Comparison of ENCODE assay signal across 28 mouse cellular contexts in the genomic region with DNA sequence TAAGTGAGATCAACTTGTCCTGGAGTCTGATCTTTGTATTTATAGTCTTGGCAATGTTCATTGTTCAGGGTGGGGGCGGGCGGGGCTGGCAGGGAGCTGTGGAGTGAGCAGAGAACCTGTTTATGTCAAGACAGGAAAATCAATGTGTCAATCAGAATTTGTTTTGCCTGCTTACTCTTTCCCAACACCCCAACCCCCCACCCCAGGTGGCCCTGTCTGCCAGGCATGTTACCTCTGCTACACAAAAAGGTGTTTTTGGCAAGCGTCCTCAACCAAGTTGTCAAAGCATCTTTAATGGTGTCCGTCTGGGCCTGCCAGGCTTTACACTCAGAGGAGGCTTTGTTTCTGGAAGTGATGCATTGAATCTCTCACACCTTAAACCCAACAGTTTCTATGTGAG. TPM values are rescaled to one million over a fixed set of nuclear protein-coding genes. Genes with fewer than 3 reads are reported as not detected.
DNase-seq lines count a peak whose midpoint lies in the region; ATAC-seq and TF ChIP-seq lines count a peak whose summit lies in the region.
"Had no signal": no experiment of that assay in that cellular context is flagged by ENCODE, and none has a peak within 500 bp of the region (broad histone marks: within the 10 kb centered on the region; RNA-seq: fewer than 3 reads in every experiment).

No protein-coding gene starts in this region.

- TF ChIP-seq CTCF in liver, adult 2 months (IDR thresholded peaks at IDR 0.05; ENCODE audit: low read depth, low read length) = no peak
- TF ChIP-seq CTCF in brain, embryonic 14.5 days (IDR thresholded peaks at IDR 0.05; ENCODE audit: borderline replicate concordance, extremely low read depth, insufficient read depth, insufficient read length) = no peak

- H3K9me3 ChIP-seq in forebrain, embryonic 14.5 days (replicated peaks; ENCODE audit: control insufficient read depth, low read length) = no peaks in the 10 kb centered on the region
- no peaks in the 10 kb centered on the region for H3K9me3 ChIP-seq in forebrain, embryonic 12.5 days
- H3K9me3 ChIP-seq in embryonic facial prominence, embryonic 14.5 days (ENCODE audit: control insufficient read depth, low read length) = no peaks in the 10 kb centered on the region
- H3K9me3 ChIP-seq: intestine, embryonic 15.5 days; limb, embryonic 10.5 days; limb, embryonic 15.5 days; megakaryocyte, embryonic 14.5 days; neural tube, embryonic 15.5 days had no signal

- H3K79me2 ChIP-seq in liver, adult 2 months (ENCODE audit: control insufficient read depth, insufficient read depth, low read length) = no peaks in the 10 kb centered on the region

- no peaks in the 10 kb centered on the region for H3K27me3 ChIP-seq in forebrain, embryonic 14.5 days (replicated peaks; ENCODE audit: control insufficient read depth, insufficient read depth, low read length)
- H3K27me3 ChIP-seq in forebrain, embryonic 12.5 days = no peaks in the 10 kb centered on the region
- H3K27me3 ChIP-seq in liver, adult 2 months (ENCODE audit: control insufficient read depth, insufficient read depth, low read length) = no peaks in the 10 kb centered on the region
- no peaks in the 10 kb centered on the region for H3K27me3 ChIP-seq in embryonic facial prominence, embryonic 14.5 days (replicated peaks; ENCODE audit: control insufficient read depth, insufficient read depth, low read length)
- H3K27me3 ChIP-seq: intestine, embryonic 15.5 days; limb, embryonic 15.5 days; megakaryocyte, embryonic 14.5 days; neural tube, embryonic 15.5 days; Patski had no signal

- peak; percentile 68 for DNase-seq in forebrain, embryonic 14.5 days (ENCODE audit: low spot score)
- peak; percentile 55 for DNase-seq in liver, adult 2 months (ENCODE audit: extremely low read depth, low read depth, low spot score)
- DNase-seq in liver = no peak
- DNase-seq in brain, embryonic 14.5 days (ENCODE audit: low read depth) = peak; percentile 85
- DNase-seq in embryonic facial prominence, embryonic 14.5 days (ENCODE audit: low spot score) = peak; percentile 71
- DNase-seq in gastrocnemius, postnatal 25 days = no peak
- DNase-seq in testis, postnatal 10 days (ENCODE audit: low spot score) = no peak
- DNase-seq: adrenal gland, postnatal 10 days; cerebellum, adult 11 months; cerebellum, adult 9-10 months; heart, postnatal 14 days; kidney, adult 8-10 months; kidney, postnatal 4 days; lung, postnatal 4 days; right cerebral cortex, postnatal 25 days; spleen, adult 18-20 months; thymus, adult 18-20 months; thymus, postnatal 25 days had no signal

- H3K27ac ChIP-seq in forebrain, embryonic 14.5 days (ENCODE audit: low read depth, low read length) = no peak overlapping the region
- no peak overlapping the region for H3K27ac ChIP-seq in forebrain, embryonic 12.5 days
- H3K27ac ChIP-seq in liver, adult 2 months (replicated peaks; ENCODE audit: insufficient read depth, low read depth, low read length) = no peak overlapping the region
- H3K27ac ChIP-seq in embryonic facial prominence, embryonic 14.5 days (replicated peaks; ENCODE audit: low read depth, low read length) = no peak overlapping the region
- H3K27ac ChIP-seq: intestine, embryonic 15.5 days; kidney, postnatal 0 days; limb, embryonic 10.5 days; limb, embryonic 15.5 days; neural tube, embryonic 15.5 days had no signal

- no peak overlapping the region for H3K4me3 ChIP-seq in forebrain, embryonic 14.5 days (ENCODE audit: low read depth, low read length)
- H3K4me3 ChIP-seq in forebrain, embryonic 12.5 days (replicated peaks) = no peak overlapping the region
- no peak overlapping the region for H3K4me3 ChIP-seq in liver, adult 2 months (ENCODE audit: insufficient read depth, low read depth, low read length)
- no peak overlapping the region for H3K4me3 ChIP-seq in embryonic facial prominence, embryonic 14.5 days (ENCODE audit: low read depth, low read length)
- H3K4me3 ChIP-seq: intestine, embryonic 15.5 days; limb, embryonic 10.5 days; limb, embryonic 15.5 days; megakaryocyte, embryonic 14.5 days; neural tube, embryonic 15.5 days had no signal

- no peak for TF ChIP-seq POLR2A in liver, adult 2 months (IDR thresholded peaks at IDR 0.05; ENCODE audit: extremely low read depth, insufficient read depth, low read length)
- no peak for TF ChIP-seq POLR2A in brain, embryonic 14.5 days (IDR thresholded peaks at IDR 0.05; ENCODE audit: borderline replicate concordance, extremely low read depth, insufficient read depth, insufficient read length, poor library complexity, severe bottlenecking)

- no peak overlapping the region for H3K4me2 ChIP-seq in forebrain, embryonic 14.5 days (ENCODE audit: low read length)
- H3K4me2 ChIP-seq in forebrain, embryonic 12.5 days = no peak overlapping the region
- H3K4me2 ChIP-seq in embryonic facial prominence, embryonic 14.5 days (ENCODE audit: low read depth, low read length) = no peak overlapping the region
- H3K4me2 ChIP-seq: intestine, embryonic 15.5 days; limb, embryonic 15.5 days; neural tube, embryonic 15.5 days had no signal

- H3K36me3 ChIP-seq in forebrain, embryonic 14.5 days (ENCODE audit: control insufficient read depth, insufficient read depth, low read length) = no peaks in the 10 kb centered on the region
- H3K36me3 ChIP-seq in forebrain, embryonic 12.5 days (replicated peaks) = no peaks in the 10 kb centered on the region
- H3K36me3 ChIP-seq in liver, adult 2 months (ENCODE audit: control insufficient read depth, insufficient read depth, low read length) = no peaks in the 10 kb centered on the region
- H3K36me3 ChIP-seq in embryonic facial prominence, embryonic 14.5 days (ENCODE audit: control insufficient read depth, insufficient read depth, low read length) = peaks cover 3% of the 10 kb centered on the region; the same call in 1 of the 2 replicates
- H3K36me3 ChIP-seq: intestine, embryonic 15.5 days; limb, embryonic 15.5 days had no signal

- 50% methylated on average over 4 of the region's 4 CpGs for WGBS in forebrain, embryonic 14.5 days
- 76% methylated on average over 4 of the region's 4 CpGs for WGBS in forebrain, embryonic 12.5 days
- WGBS in liver, adult 2 months = 36% methylated on average over 4 of the region's 4 CpGs
- 72% methylated on average over 4 of the region's 4 CpGs for WGBS in embryonic facial prominence, embryonic 14.5 days

- peak; percentile 79 for ATAC-seq in forebrain, embryonic 14.5 days
- ATAC-seq in forebrain, embryonic 12.5 days (ENCODE audit: low FRiP score) = no peak
- peak; percentile 79 for ATAC-seq in embryonic facial prominence, embryonic 14.5 days (ENCODE audit: low read depth)
- ATAC-seq: hindbrain, embryonic 16.5 days; intestine, embryonic 15.5 days; lung, postnatal 0 days; Patski had no signal

- H3K9ac ChIP-seq in forebrain, embryonic 14.5 days (ENCODE audit: low read length) = no peak overlapping the region
- H3K9ac ChIP-seq in forebrain, embryonic 12.5 days = no peak overlapping the region
- H3K9ac ChIP-seq in liver, adult 2 months (ENCODE audit: low read depth, low read length) = no peak overlapping the region
- H3K9ac ChIP-seq in embryonic facial prominence, embryonic 14.5 days (ENCODE audit: low read depth, low read length) = no peak overlapping the region
- H3K9ac ChIP-seq: intestine, embryonic 15.5 days; limb, embryonic 15.5 days; neural tube, embryonic 15.5 days had no signal

- H3K4me1 ChIP-seq in forebrain, embryonic 14.5 days (ENCODE audit: control insufficient read depth, insufficient read depth, low read length) = peaks cover 3% of the 10 kb centered on the region; the same call in 1 of the 2 replicates
- H3K4me1 ChIP-seq in forebrain, embryonic 12.5 days = no peaks in the 10 kb centered on the region
- no peaks in the 10 kb centered on the region for H3K4me1 ChIP-seq in liver, adult 2 months (ENCODE audit: control insufficient read depth, insufficient read depth, low read length)
- no peaks in the 10 kb centered on the region for H3K4me1 ChIP-seq in embryonic facial prominence, embryonic 14.5 days (ENCODE audit: control insufficient read depth, insufficient read depth, low read length)
- H3K4me1 ChIP-seq: intestine, embryonic 15.5 days; limb, embryonic 10.5 days; limb, embryonic 15.5 days; megakaryocyte, embryonic 14.5 days; neural tube, embryonic 15.5 days had no signal

RNA-seq across cellular contexts. Expression of a gene that starts 59.9 kb away (rescaled TPM):
- polyA plus RNA-seq in forebrain, embryonic 14.5 days (2014; fragmentation: Nextera tagmentation; extraction: Ambion mirVana) = 2.3 and 2.4 TPM in 2 replicates
- 4.7 and 4.9 TPM in 2 replicates for polyA plus RNA-seq in forebrain, embryonic 12.5 days (2016; fragmentation: Nextera tagmentation; extraction: Ambion mirVana)
- 2.0 and 2.2 TPM in 2 replicates for total RNA-seq in liver, adult 2 months (2014; rRNA removed)
- 0.21 and 0.48 TPM in 2 replicates for polyA plus RNA-seq in liver, adult 2 months (2012; rRNA removed)
- 3.3 and 4.7 TPM in 2 replicates for polyA plus RNA-seq in brain, embryonic 14.5 days (2012; rRNA removed)
- 14.1 TPM in 2 replicates for polyA plus RNA-seq in embryonic facial prominence, embryonic 14.5 days (2014; fragmentation: Nextera tagmentation; extraction: Ambion mirVana)
- total RNA-seq in gastrocnemius, postnatal 25 days (2021) = 1 to 10 TPM; 3.7 to 5.1 TPM

Comparison
In these comparisons a context has a peak if more than half of its experiments do, and no peak if none do; other contexts are left out.
1. DNase-seq: peak in forebrain, embryonic 14.5 days (single experiment), liver, adult 2 months (single experiment), brain, embryonic 14.5 days (single experiment) and embryonic facial prominence, embryonic 14.5 days (single experiment); none in liver (single experiment), gastrocnemius, postnatal 25 days (single experiment) and testis, postnatal 10 days (single experiment).